Mouse (Mus musculus): ENCODE results near the gene Znrf2. TPM values are rescaled to one million over a fixed set of nuclear protein-coding genes. Genes with fewer than 3 reads are reported as not detected.
"Not testable (repeated sequence)": the region's sequence is repeated elsewhere in the genome, so short reads cannot be mapped to it uniquely, and the experiment has no call there.

Gene Znrf2
- polyA plus RNA-seq, 1 experiment, result 8.3 TPM

GRCm38 (mm10) chr6:54855801-54856583 lies 39.3 kb downstream of the Znrf2 start:
- TF ChIP-seq CTCF (IDR thresholded peaks at IDR 0.05; ENCODE audit: borderline replicate concordance, insufficient read depth, low read depth, low read length), result no peak
- no peak for TF ChIP-seq POLR2A (IDR thresholded peaks at IDR 0.05; ENCODE audit: borderline replicate concordance, insufficient read depth, low read length)
- no peaks in the 10 kb centered on the region for H3K27me3 ChIP-seq (ENCODE audit: control insufficient read depth, insufficient read depth, low read length)
- H3K4me3 ChIP-seq (replicated peaks; ENCODE audit: insufficient read depth, low read depth, low read length), result no peak overlapping the region
- H3K4me1 ChIP-seq (ENCODE audit: control insufficient read depth, insufficient read depth, low read length), result 0 out of 2 replicates have a peak, but pooled peaks cover 2% of the 10 kb centered on the region
- H3K27ac ChIP-seq (ENCODE audit: insufficient read depth, low read length), result no peak overlapping the region
- peak in 1 of 2 experiments; percentile 17 for DNase-seq
- 78% methylated on average over 4 of the region's 4 CpGs for WGBS

- H3K4me1 ChIP-seq (ENCODE audit: control insufficient read depth, insufficient read depth, low read length); H3K27ac ChIP-seq (ENCODE audit: insufficient read depth, low read length); H3K27me3 ChIP-seq (ENCODE audit: control insufficient read depth, insufficient read depth, low read length); DNase-seq; H3K4me3 ChIP-seq (replicated peaks; ENCODE audit: insufficient read depth, low read depth, low read length): not testable (repeated sequence)
- 94% methylated on average over 5 of the region's 5 CpGs for WGBS
Observed at GRCm38 (mm10) chr6:54859159-54859558, 42.4 kb downstream of the Znrf2 start.

GRCm38 (mm10) chr6:54860180-54860579 lies 43.5 kb downstream of the Znrf2 start:
- Histone ChIP-seq H3K27me3 (ENCODE audit: control insufficient read depth, insufficient read depth, low read length) (no peaks in the 10 kb centered on the region), H3K4me3 (replicated peaks; ENCODE audit: insufficient read depth, low read depth, low read length) (no peak overlapping the region), H3K27ac (ENCODE audit: insufficient read depth, low read length) (no peak overlapping the region), H3K4me1 (ENCODE audit: control insufficient read depth, insufficient read depth, low read length) (no peaks in the 10 kb centered on the region)
- DNase-seq, result no peak
- TF ChIP-seq CTCF (IDR thresholded peaks at IDR 0.05; ENCODE audit: borderline replicate concordance, insufficient read depth, low read depth, low read length), result no peak
- TF ChIP-seq POLR2A (IDR thresholded peaks at IDR 0.05; ENCODE audit: borderline replicate concordance, insufficient read depth, low read length), result no peak

- no peak for DNase-seq
- WGBS, result 86% methylated on average over 5 of the region's 5 CpGs
- H3K27ac ChIP-seq (ENCODE audit: insufficient read depth, low read length), result no peak overlapping the region
Observed at GRCm38 (mm10) chr6:54866731-54867410, 50.2 kb downstream of the Znrf2 start.

GRCm38 (mm10) chr6:54867411-54867745 lies 50.7 kb downstream of the Znrf2 start:
- no peaks in the 10 kb centered on the region for H3K27me3 ChIP-seq (ENCODE audit: control insufficient read depth, insufficient read depth, low read length)
- TF ChIP-seq POLR2A (IDR thresholded peaks at IDR 0.05; ENCODE audit: borderline replicate concordance, insufficient read depth, low read length) (no peak), CTCF (IDR thresholded peaks at IDR 0.05; ENCODE audit: borderline replicate concordance, insufficient read depth, low read depth, low read length) (no peak)
- H3K27ac ChIP-seq (ENCODE audit: insufficient read depth, low read length), result no peak overlapping the region
- DNase-seq, result no peak
- no peaks in the 10 kb centered on the region for H3K4me1 ChIP-seq (ENCODE audit: control insufficient read depth, insufficient read depth, low read length)
- WGBS, result 70% methylated on average over 4 of the region's 4 CpGs
- no peak overlapping the region for H3K4me3 ChIP-seq (replicated peaks; ENCODE audit: insufficient read depth, low read depth, low read length)

More at GRCm38 (mm10) chr6:54866731-54867410, 50.2 kb downstream of the Znrf2 start:
- Histone ChIP-seq H3K4me3 (replicated peaks; ENCODE audit: insufficient read depth, low read depth, low read length) (no peak overlapping the region), H3K4me1 (ENCODE audit: control insufficient read depth, insufficient read depth, low read length) (no peaks in the 10 kb centered on the region), H3K27me3 (ENCODE audit: control insufficient read depth, insufficient read depth, low read length) (no peaks in the 10 kb centered on the region)
- TF ChIP-seq CTCF (IDR thresholded peaks at IDR 0.05; ENCODE audit: borderline replicate concordance, insufficient read depth, low read depth, low read length) (no peak), POLR2A (IDR thresholded peaks at IDR 0.05; ENCODE audit: borderline replicate concordance, insufficient read depth, low read length) (no peak)

GRCm38 (mm10) chr6:54873029-54873428 lies 56.3 kb downstream of the Znrf2 start:
- H3K4me3 ChIP-seq (replicated peaks; ENCODE audit: insufficient read depth, low read depth, low read length), result no peak overlapping the region
- no peaks in the 10 kb centered on the region for H3K27me3 ChIP-seq (ENCODE audit: control insufficient read depth, insufficient read depth, low read length)
- H3K4me1 ChIP-seq (ENCODE audit: control insufficient read depth, insufficient read depth, low read length), result peaks cover 5% of the 10 kb centered on the region; the same call in 1 of the 2 replicates
- no peak for DNase-seq
- no peak overlapping the region for H3K27ac ChIP-seq (ENCODE audit: insufficient read depth, low read length)
- WGBS, result 51% methylated on average over 5 of the region's 5 CpGs
- TF ChIP-seq CTCF (IDR thresholded peaks at IDR 0.05; ENCODE audit: borderline replicate concordance, insufficient read depth, low read depth, low read length) (no peak), POLR2A (IDR thresholded peaks at IDR 0.05; ENCODE audit: borderline replicate concordance, insufficient read depth, low read length) (no peak)

- TF ChIP-seq CTCF (IDR thresholded peaks at IDR 0.05; ENCODE audit: borderline replicate concordance, insufficient read depth, low read depth, low read length) (no peak), POLR2A (IDR thresholded peaks at IDR 0.05; ENCODE audit: borderline replicate concordance, insufficient read depth, low read length) (no peak)
- WGBS, result 63% methylated on average over 5 of the region's 5 CpGs
- Histone ChIP-seq H3K27me3 (ENCODE audit: control insufficient read depth, insufficient read depth, low read length) (no peaks in the 10 kb centered on the region), H3K4me3 (replicated peaks; ENCODE audit: insufficient read depth, low read depth, low read length) (no peak overlapping the region), H3K4me1 (ENCODE audit: control insufficient read depth, insufficient read depth, low read length) (peaks cover 5% of the 10 kb centered on the region; the same call in 1 of the 2 replicates), H3K27ac (ENCODE audit: insufficient read depth, low read length) (no peak overlapping the region)
- no peak for DNase-seq
Observed at GRCm38 (mm10) chr6:54876782-54877181, 60.1 kb downstream of the Znrf2 start.

GRCm38 (mm10) chr6:54877651-54878050 lies 60.9 kb downstream of the Znrf2 start:
- Histone ChIP-seq H3K27me3 (ENCODE audit: control insufficient read depth, insufficient read depth, low read length) (no peaks in the 10 kb centered on the region), H3K4me3 (replicated peaks; ENCODE audit: insufficient read depth, low read depth, low read length) (no peak overlapping the region), H3K4me1 (ENCODE audit: control insufficient read depth, insufficient read depth, low read length) (peaks cover 5% of the 10 kb centered on the region; the same call in 1 of the 2 replicates), H3K27ac (ENCODE audit: insufficient read depth, low read length) (no peak overlapping the region)
- TF ChIP-seq POLR2A (IDR thresholded peaks at IDR 0.05; ENCODE audit: borderline replicate concordance, insufficient read depth, low read length) (no peak), CTCF (IDR thresholded peaks at IDR 0.05; ENCODE audit: borderline replicate concordance, insufficient read depth, low read depth, low read length) (no peak)
- WGBS, result 96% methylated on average over 3 of the region's 3 CpGs
- no peak for DNase-seq

All from cerebellum, adult 2 months (tissue).